Mouse (Mus musculus) lung, postnatal 0 days (tissue): Measurements from ENCODE around the gene Cdkl1.
A peak's percentile ranks its signal among the peaks of the same experiment; 100 is the strongest.

ENCODE experiments used
- CTCF ChIP-seq: IDR thresholded peaks from 2 replicates; pipeline ENCODE4 v1.5.1; 2016; ENCODE audit warnings: antibody characterized with exemption, mild to moderate bottlenecking
- EP300 ChIP-seq: IDR thresholded peaks from 2 replicates; pipeline ENCODE4 v1.6.1; 2016; ENCODE audit warnings: antibody characterized with exemption, mild to moderate bottlenecking, control low read depth

DNA sequence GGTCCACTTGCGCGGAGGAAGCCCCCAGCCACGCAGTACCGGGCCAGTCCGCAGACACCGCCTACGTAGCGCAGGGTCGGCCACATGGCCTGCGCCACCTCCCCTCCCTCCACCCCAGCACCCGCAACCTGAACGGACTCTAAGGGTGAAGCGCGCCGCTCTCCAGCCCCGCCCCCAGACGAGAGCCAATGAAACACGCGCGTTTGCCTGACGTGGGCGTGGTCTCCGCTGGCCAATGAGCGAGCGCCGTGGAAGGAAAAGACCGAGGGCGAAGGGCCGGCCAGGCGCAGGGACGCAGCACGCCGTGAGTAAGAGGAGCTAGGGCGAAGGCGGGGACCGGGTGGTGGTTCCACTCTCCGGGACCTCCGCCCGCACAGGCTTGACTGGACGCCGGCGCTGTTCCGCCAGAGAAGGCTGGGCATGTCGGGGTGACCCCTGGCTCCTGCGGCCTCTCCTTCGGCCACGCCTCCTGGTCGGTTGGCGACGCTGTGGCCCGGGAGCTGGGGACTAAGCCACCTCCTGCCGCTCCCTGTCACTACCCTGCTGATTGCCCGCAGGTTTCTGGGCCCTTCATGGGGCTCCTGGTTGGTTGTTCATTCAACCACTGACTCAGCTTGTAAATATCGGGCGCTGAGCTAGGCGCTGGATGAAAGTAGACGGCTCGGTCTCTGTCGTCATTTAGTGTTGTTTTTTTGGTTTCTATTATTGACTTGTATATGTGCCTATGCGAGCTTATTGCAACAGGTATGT, 66.2 kb downstream of the Cdkl1 start, which contains the start of the genes L2hgdh and Atp5s:
- TF ChIP-seq CTCF (peak; percentile 22; the same call in 1 of the 2 replicates), EP300 (no peak)
